Mouse (Mus musculus) monocyte, adult 5-6 weeks (primary cell): ENCODE data around the gene Fbxw2. TPM values are rescaled to one million over a fixed set of nuclear protein-coding genes. Genes with fewer than 3 reads are reported as not detected.
"Not testable (repeated sequence)": the region's sequence is repeated elsewhere in the genome, so short reads cannot be mapped to it uniquely, and the experiment has no call there.

Experiments
- ATAC-seq: fragments of 153-309, 156-312 bp; replicated peaks from 2 replicates; pipeline ENCODE4 v1.8.0; 2017; ENCODE audit warnings: mild to moderate bottlenecking; ENCODE audit not compliant: low TSS enrichment, insufficient number of reproducible peaks, severe bottlenecking, poor library complexity, low FRiP score
- total RNA-seq: library from RNA; stranded (forward); fragments of 200-1000, 200-491, 200-594 nt; gene quantifications from 3 replicates; pipeline ENCODE4 v1.2.3, GENCODE M21; 2017

The Fbxw2 gene
- total RNA-seq, 1 experiment from 2014 or later = 118 TPM

DNA sequence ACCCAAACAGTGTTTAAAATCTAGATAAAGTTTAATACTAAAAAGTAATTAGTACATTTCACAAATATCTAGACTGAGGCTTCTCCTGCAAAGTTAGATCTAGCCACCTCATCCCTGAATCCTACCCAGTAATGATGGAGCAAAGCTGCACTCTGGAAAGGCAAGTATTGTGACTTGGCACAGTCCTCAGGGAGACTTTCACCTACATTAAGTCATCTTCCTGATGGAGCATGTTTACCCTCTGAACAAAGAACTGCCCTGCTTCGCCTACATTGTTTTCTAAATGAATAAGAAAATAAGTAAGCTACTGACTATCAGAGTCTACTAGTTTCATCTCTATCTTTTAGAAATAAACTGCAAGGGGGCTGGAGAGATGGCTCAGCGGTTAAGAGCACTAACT, 7.6 kb downstream of the Fbxw2 start:
- no peak for ATAC-seq

DNA sequence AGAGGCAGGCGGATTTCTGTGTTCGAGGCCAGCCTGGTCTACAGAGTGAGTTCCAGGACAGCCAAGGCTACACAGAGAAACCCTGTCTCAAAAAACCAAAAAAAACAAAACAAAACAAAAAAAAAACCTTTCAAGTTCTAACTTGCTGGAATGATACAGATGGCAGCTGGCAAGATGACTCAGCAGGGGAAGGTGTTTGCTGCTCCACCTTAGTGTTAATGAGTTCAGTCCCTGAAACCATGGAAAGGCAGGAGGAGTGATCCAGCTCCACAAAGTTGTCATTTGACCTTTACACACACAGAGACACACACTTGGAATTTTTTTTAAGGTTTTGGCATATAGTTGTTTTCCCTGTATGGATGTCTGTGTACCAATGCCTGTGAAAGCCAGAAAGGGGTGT, 10.2 kb downstream of the Fbxw2 start:
- ATAC-seq = not testable (repeated sequence)

DNA sequence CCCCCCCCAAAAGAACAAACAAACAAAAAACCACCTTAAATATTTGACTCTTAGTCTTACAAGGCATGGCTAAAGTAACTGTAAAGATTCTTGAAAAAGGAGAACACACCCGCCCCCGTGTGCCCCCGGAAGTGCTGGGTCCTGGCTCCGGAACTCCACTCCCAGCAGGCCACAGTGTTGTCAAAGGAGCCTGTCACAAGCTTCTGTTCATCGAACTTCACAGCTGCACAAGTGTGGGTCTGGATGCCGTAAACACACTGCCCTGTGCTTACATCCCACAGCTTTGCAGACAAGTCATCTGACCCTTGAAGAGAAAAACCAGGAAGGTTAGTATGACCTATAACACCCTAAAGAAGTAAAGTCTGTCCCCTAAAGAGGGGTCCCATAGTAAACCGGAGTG, 13.4 kb downstream of the Fbxw2 start:
- no peak for ATAC-seq

DNA sequence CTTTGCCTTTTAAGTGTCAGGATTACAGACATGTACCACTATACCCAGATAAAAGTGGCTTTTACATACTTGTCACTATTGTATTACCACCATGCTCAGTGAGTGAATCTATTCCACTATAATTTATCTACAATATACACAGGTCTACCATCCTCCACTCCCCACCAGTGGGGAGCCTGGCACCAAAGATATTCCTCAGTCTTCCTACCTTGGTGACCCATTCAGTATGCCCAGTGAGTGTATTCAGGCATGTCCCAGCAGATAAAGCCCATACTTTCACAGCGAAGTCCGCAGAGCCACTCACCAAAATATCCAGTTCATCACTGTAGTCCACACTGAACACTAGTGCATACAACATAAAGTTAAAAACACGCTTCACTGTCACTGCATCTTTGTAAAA, 15.3 kb downstream of the Fbxw2 start:
- ATAC-seq = no peak

DNA sequence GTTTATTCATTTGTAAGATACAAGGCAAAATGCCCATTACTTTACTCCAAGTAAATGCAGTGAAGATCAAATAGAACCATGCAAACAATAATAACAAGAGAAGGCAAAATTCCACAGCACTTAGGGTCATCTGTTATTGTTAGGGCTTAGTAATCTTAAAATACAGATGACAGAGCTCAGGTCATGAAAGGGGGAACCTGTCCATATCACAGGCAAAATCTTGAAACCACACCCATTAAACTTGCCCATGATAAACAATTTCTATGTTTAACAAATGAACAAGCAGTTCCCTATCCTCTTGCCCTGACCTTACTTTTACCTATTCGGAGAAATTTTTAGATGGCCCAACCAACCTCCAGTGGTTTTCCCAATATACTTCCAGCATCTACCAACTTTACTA, 16.5 kb downstream of the Fbxw2 start:
- no peak for ATAC-seq

DNA sequence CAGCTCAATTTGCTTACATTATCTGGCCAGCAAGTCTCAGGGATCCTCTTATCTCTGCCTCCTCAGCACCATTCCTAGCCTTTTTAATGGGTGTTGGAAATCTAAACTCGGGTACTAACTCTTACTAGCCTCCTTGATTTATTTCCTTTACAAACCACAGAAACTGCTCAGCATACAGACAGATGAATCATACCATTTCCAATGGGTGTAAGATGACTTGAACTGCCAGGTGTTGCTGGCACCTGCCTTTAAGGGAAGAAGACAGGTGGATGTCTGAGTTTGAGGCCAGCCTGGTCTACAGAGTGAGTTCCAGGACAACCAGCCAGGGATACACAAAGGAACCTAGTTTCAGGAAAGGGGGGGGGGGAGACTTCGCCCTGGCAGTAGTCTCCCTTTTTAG, 18.1 kb downstream of the Fbxw2 start:
- ATAC-seq = no peak

DNA sequence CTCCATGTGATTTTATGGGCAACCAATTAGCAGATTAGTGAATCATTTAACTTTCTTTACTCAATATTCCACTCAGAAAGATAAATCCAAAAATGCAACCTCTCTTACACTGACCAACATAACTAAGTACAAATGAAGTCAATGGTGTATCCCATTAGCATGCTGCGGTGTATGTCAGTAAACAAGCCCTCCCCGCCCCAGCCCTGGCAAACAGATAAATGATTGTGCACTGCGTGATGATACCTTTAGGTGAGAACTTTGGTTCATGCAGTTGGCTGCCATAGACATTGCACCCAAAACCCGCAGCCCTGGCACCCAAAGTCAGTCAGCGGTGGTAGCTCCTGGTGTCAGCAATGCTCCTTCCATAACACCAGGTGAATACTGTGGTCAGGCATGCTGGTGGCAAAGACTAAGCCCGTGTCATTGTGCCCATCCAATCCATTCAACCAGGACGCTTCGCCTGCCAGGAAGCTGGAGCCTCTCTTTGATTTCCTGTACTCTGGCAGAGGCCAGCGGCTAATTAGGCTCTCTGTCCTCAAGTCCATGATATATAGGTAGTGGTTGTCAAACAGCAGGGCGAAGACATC, 20.7 kb downstream of the Fbxw2 start:
- no peak for ATAC-seq

DNA sequence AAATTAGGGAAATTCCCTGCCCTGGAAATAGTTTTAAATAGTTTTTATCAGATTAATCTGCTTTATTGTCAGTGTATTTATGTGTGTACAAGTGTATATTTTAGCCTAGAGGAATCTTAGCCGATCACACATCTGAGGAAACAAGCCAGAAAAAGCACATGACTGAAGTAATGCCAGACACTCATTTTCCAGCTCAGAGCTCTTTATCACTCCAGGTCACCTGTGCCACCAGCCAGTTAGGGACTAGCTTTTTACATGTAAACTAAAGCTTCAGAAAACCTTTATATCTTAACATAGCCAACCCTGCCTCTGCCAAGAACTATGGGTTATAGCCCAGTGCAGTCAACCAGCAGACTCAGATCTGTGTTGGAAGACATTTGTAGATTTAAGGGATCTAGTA, 21.3 kb downstream of the Fbxw2 start:
- no peak for ATAC-seq

DNA sequence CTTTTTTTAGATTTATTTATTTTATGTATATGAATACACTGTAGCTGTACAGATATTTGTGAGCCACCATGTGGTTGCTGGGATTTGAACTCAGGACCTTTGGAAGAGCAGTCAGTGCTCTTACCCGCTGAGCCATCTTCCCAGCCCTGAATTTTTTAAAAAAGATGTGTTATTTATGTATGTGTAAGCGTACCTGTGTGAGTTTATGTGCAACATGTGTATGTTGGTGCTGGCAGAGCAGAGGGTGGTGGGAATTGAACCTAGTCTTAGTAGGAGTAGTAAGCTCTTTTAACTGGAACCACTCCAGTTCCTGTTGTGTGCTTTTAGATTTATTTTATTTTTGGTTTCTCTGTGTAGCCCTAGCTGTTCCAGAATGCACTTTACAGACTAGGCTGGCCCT, 21.9 kb downstream of the Fbxw2 start:
- ATAC-seq = no peak

DNA sequence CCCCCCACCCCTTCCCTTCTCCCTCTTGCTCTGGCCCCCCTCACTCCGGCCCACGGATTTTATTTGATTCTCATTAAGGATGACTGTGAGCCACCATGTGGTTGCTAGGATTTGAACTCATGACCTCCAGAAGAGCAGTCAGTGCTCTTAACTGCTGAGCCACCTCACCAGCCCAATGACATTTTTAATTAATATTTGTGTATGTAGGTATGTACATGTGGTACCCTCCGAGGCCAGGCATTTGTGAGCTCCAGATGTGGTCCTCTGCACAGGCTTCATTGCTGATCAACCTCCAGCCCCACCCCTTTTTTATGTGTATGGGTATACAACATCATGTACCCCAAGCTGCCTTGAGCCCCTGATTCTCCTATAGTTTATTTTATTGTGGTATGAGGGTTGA, 22.4 kb downstream of the Fbxw2 start:
- ATAC-seq = no peak

DNA sequence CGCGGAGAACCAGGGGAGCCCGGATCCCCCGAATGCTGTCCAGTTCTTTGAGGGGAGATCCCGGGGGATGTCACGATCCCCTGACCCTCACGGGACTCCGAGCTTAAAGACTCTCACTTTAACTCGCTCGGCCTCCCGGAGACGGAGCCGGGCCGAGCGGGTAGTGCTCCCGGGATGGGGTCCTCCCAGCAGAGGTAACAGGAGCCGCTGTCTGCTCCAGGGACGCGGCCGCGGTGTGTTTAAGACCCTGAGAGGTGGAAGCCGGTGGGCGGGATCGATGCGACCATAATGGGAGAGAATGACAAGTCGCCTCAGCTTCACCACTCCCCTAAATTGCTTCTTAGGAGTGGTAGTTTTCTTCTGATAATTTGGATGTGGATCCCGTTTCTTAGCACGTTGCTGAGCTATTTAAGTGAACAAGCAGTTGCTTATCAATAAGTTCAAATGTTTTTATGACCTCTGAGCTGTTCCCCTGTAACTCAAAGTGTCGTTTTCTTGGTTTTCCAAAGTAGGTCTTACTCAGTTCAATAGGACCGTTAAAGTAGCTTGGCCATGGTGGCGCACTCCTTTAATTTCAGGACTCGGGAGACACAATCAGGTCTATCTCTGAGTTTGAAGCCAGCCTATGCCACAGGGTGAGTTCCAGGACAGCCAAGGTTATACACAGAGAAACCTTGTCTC, 23.4 kb downstream of the Fbxw2 start:
- ATAC-seq = peak; percentile 19

DNA sequence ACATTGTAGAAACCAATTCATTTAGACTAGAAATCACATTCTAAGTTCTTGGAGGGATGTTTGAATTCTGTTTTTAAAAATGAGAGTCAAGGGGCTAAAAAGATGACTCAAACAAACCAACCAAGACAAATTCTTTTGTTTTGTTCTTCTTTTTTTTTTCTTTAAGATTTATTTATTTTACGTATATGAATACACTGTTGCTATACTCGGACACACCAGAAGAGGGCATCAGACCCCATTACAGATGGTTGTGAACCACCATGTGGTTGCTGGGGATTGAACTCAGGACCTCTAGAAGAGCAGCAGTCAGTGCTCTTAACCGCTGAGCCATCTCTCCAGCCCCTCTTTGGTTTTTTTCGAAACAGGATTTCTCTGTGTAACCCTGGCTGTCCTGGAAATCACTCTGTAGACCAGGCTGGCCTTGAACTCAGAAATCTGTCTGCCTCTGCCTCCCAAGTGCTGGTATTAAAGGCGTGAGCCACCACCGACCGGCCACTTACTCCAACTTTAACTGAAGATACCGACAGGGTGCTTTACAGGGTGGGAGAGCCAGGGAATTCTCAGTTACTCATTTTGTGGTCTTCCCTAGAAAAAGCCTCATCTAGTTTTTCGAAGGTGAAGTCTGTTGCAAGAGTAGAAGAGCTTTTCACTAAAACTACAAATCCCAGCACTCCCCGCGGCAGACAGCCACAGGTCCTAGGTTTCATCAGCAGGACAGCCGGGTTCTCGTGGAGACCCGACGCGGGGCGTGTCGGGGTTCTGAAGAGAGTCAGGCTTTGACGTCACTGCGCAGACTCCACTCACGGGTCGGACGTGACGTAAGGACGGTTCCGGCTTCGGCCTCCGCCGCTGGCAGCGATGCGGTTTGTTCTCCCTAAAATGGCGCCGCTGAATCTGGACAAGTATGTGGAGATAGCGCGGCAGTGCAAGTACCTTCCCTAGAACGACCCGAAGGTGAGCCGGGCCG, 24.3 kb downstream of the Fbxw2 start:
- ATAC-seq = peak; percentile 96

DNA sequence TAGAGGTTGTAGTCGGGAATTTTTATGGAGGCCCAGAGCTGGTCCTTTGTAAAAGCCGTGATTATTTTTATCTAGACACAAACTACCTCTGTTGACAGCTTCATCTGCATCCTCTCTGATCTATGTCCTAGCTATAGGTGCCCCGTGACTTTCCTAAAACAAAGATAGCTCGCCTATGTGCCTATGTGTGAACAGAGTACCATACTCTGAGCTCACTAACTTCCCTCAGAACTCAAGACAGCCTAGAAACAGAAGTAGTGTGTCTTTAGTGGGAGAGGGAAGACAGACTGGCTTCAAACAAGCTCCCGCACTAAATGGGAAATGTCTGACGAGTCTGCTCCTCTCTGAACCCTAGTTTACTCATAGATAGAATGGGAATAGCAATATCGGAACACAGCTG, 25.7 kb downstream of the Fbxw2 start:
- no peak for ATAC-seq

DNA sequence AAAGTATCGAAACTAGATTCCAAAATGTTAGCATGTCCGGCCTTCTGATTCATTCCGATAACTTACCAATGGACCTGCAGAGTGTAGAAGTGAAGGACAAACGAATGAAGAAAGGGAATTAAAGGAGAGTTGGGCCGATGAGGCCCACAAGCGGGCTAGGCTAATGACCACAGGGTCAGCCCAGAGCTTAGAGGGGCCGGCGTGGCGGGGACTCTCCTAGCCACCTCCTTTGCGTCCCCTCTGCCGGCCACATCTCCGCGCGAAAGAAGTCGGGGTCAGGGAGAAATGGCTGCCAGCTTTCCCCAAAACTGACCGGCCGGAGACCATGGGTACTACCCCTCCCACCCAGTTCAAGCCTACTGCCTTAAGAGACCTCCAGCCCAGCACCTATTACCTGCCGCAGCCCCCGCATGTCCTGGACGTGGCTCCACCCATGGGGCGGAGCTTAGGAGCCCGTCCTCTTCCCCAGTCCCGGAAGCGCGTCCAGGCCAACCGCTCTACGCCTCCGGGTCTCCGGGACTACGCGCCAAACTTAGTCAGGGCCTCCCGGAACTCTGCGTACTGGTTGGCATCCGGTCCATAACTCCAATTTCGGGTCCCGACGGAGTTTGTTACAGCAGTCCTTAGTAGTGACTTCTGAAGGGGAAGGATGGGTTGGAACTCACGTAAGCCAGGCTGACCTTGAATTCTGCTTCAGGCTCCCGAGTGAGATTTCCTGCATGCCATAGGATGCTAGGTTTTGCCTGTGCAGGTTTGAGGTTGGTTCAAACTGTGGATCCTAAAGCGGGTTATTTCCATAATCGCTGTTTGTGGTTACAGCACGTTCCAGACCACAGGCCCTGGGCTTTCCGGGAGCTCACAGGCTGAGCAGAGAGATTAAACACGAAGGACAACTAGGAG, 26.5 kb downstream of the Fbxw2 start, which contains the start of gene Rabepk:
Gene Rabepk (minus strand): TSS at position 556 of the 900 bp plus-strand sequence.
- ATAC-seq = peak; percentile 67

DNA sequence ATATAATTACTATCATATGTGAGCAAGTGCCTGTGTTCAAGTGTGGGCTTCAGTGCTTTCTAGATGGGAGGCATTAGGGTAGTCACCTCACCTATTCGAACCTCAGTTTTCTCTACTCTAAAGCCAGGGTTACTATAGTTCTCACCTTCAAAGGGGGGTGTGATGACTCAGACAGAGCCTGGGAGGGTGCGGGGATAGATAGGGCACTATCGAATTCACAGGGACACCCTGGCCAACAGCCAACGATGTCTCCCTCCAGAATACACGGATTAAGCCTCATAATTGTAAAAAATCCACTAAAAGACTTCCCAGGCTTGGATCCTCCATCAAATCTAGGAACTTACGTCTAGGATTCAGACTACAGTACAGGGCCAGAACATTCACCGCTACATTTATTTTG, 30.7 kb downstream of the Fbxw2 start:
- ATAC-seq = no peak

DNA sequence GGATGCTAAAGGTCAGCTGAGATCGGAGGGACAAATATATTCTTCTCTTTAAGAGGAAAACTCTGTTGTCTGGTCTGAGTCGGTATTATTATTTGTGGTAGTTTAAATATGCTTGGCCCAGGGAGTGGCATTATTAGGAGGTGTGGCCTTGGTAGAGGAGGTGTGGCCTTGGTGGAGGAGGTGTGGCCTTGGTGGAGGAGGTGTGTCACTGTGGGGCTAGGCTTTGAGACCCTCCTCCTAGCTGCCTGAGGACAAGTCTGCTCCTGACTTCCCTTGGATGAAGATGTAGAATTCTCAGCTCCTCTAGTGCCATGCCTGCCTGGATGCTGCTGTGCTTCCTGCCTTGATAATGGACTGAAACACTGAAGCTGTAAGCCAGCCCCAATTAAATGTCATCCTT, 31.6 kb downstream of the Fbxw2 start:
- ATAC-seq = no peak

DNA sequence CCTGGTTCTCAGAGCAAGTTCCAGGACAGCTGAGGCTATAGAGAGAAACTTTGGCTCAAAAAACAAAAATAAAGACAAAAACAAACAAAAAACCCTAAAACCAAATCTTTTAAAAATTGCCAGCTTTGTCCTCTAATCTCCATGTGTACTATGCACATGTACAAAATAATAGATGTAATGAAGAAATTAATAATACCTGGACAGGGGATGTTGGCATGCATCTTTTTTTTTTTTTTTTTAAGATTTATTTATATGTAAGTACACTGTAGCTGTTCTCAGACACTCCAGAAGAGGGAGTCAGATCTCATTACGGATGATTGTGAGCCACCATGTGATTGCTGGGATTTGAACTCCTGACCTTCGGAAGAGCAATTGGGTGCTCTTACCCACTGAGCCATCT, 33.6 kb downstream of the Fbxw2 start:
- ATAC-seq = not testable (repeated sequence)

DNA sequence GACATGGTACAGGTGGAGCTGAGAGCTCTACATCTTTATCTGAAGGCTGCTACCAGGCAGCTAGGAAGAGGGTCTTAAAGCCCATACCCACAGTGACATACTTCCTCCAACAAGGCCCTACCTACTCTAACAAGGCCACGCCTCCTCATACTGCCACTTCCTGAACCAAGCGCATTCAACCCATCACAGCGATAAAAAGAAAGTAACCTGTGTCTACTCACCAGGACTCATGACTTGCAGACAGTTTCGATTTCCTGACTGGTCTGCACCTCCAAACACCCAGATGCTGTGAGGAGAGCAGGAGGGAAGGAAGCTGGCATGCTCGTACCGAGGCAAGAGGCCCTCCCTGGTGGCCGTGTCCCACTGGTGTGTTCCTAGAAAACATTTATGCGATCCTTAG, 35.8 kb downstream of the Fbxw2 start:
- peak; percentile 82 for ATAC-seq

DNA sequence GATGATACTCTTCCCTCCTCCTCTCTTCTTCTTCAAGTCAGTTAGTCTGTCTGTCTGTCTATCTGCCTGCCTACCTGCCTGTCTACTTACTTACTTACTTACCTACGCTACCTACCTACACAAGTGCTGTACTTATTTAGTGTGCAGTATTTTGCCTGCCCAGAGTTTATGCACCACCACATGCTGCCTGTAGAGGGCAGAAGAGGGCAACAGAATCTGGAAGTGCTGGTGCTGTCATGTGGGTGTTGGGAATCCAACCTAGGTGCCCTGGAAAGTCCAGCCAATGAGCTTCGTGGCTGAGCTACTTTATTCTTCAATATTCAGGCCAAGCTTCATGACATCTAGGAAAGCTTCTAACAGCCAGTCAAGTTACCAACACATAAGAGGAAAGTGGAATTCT, 42.0 kb downstream of the Fbxw2 start:
- peak; percentile 84 for ATAC-seq
